Mouse (Mus musculus) E14TG2a.4 (cell line): ENCODE measurements at regions not wholly inside any gene's neighbourhood (a gene's known extent, or its start where the extent isn't known, plus 50 kb on each side); places are given as distances from the start of the nearest gene placed in this dataset.

Source experiments
- CTCF ChIP-seq: conservative IDR thresholded peaks from 2 replicates; pipeline ENCODE4 v1.5.1; 2014; ENCODE audit warnings: low read length
- NANOG ChIP-seq: IDR thresholded peaks from 2 replicates; pipeline ENCODE4 v1.6.1; 2014; ENCODE audit warnings: borderline replicate concordance, low read length, mixed read lengths

DNA sequence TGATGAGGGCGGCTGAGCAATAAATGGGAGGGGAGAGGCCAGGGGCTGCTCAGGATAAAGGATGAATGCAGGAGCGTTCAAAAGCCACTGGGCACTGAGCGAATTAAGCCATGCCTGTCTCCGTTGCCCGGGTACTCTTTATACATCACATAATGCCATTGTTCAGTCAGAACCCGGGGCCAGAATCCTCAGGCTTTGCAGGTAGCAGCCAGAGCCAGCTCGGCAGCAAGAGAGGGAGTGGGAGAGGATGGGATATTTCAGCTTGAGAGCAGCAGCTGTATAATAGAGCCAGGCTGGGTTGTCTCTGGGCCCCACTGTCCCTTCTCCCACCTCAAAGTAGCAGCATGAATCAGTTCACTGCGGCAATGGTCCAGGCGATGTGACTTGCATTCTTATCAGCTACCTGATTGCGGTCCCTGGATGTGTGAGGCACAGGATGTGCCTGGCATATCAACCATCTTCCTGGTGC, 130.5 kb downstream of the Rps24 start:
- TF ChIP-seq CTCF (no peak), NANOG (no peak)
